8 mouse cellular contexts compared by ENCODE assay signal in genomic region chr3:101601687-101602086, GRCm38 (mm10). TPM values are rescaled to one million over a fixed set of nuclear protein-coding genes. Genes with fewer than 3 reads are reported as not detected.
DNase-seq lines count a peak whose midpoint lies in the region; ATAC-seq and TF ChIP-seq lines count a peak whose summit lies in the region.

No protein-coding gene starts in this region.

- H3K4me2 ChIP-seq in lung, embryonic 16.5 days (ENCODE audit: low read depth, low read length), result peak overlapping the region; percentile 17; the same call in 1 of the 2 replicates
- peak overlapping the region; percentile 63 for H3K4me2 ChIP-seq in hindbrain, embryonic 12.5 days (replicated peaks)
- H3K4me2 ChIP-seq in limb, embryonic 15.5 days, result peak overlapping the region; percentile 8; the same call in 1 of the 2 replicates
- H3K4me2 ChIP-seq in stomach, postnatal 0 days (replicated peaks; ENCODE audit: low read depth), result peak overlapping the region; percentile 92

- H3K27ac ChIP-seq in lung, embryonic 16.5 days (ENCODE audit: low read length), result no peak overlapping the region; the same call in 1 of the 2 replicates
- no peak overlapping the region for H3K27ac ChIP-seq in hindbrain, embryonic 12.5 days
- H3K27ac ChIP-seq in limb, embryonic 15.5 days, result no peak overlapping the region
- peak overlapping the region; percentile 61 for H3K27ac ChIP-seq in stomach, postnatal 0 days (replicated peaks)

- H3K36me3 ChIP-seq in lung, embryonic 16.5 days (ENCODE audit: control insufficient read depth, insufficient read depth, low read length), result no peaks in the 10 kb centered on the region
- H3K36me3 ChIP-seq in hindbrain, embryonic 12.5 days, result no peaks in the 10 kb centered on the region
- no peaks in the 10 kb centered on the region for H3K36me3 ChIP-seq in limb, embryonic 15.5 days
- no peaks in the 10 kb centered on the region for H3K36me3 ChIP-seq in stomach, postnatal 0 days (ENCODE audit: control insufficient read depth, insufficient read depth, low read length)

- TF ChIP-seq CTCF in stomach, postnatal 0 days (IDR thresholded peaks at IDR 0.05; ENCODE audit: low read depth), result peak; percentile 25; the same call in 1 of the 2 replicates

- TF ChIP-seq EP300 in stomach, postnatal 0 days (optimal IDR thresholded peaks at IDR 0.05), result no peak

- no peak for ATAC-seq in lung, embryonic 16.5 days (ENCODE audit: low read depth)
- ATAC-seq in hindbrain, embryonic 12.5 days (ENCODE audit: low FRiP score), result no peak
- no peak for ATAC-seq in limb, embryonic 15.5 days (ENCODE audit: insufficient number of reproducible peaks, low FRiP score, low TSS enrichment, low read depth)
- ATAC-seq in stomach, postnatal 0 days (ENCODE audit: low FRiP score, low TSS enrichment), result no peak
- no peak for ATAC-seq in CD4-positive, CD25-positive, alpha-beta regulatory T cell, adult 4 months

- H3K9me3 ChIP-seq in lung, embryonic 16.5 days (ENCODE audit: control insufficient read depth, low read length), result no peaks in the 10 kb centered on the region
- H3K9me3 ChIP-seq in hindbrain, embryonic 12.5 days (replicated peaks), result no peaks in the 10 kb centered on the region
- no peaks in the 10 kb centered on the region for H3K9me3 ChIP-seq in limb, embryonic 15.5 days
- no peaks in the 10 kb centered on the region for H3K9me3 ChIP-seq in stomach, postnatal 0 days (ENCODE audit: control insufficient read depth, low read length)

- DNase-seq in lung, postnatal 25 days (ENCODE audit: low spot score), result no peak
- peak; percentile 30 for DNase-seq in stomach, postnatal 0 days (ENCODE audit: low spot score)
- DNase-seq in thymus, adult 18-20 months, result no peak
- no peak for DNase-seq in thymus, postnatal 0 days (ENCODE audit: low spot score)

- no peak overlapping the region for H3K9ac ChIP-seq in lung, embryonic 16.5 days (ENCODE audit: low read length)
- no peak overlapping the region for H3K9ac ChIP-seq in hindbrain, embryonic 12.5 days
- no peak overlapping the region for H3K9ac ChIP-seq in limb, embryonic 15.5 days
- H3K9ac ChIP-seq in stomach, postnatal 0 days (ENCODE audit: low read length), result peak overlapping the region; percentile 19; the same call in 1 of the 2 replicates

- no peak overlapping the region for H3K4me3 ChIP-seq in lung, embryonic 16.5 days (ENCODE audit: low read length)
- H3K4me3 ChIP-seq in hindbrain, embryonic 12.5 days, result no peak overlapping the region
- no peak overlapping the region for H3K4me3 ChIP-seq in limb, embryonic 15.5 days
- H3K4me3 ChIP-seq in stomach, postnatal 0 days (ENCODE audit: low read depth, low read length), result 0 out of 2 replicates have a peak overlapping the region, but pooled peaks have one; percentile 3

- peaks cover 63% of the 10 kb centered on the region for H3K4me1 ChIP-seq in lung, embryonic 16.5 days (replicated peaks; ENCODE audit: control insufficient read depth, insufficient read depth, low read length)
- H3K4me1 ChIP-seq in hindbrain, embryonic 12.5 days, result peaks cover 67% of the 10 kb centered on the region
- H3K4me1 ChIP-seq in limb, embryonic 15.5 days, result peaks cover 60% of the 10 kb centered on the region
- peaks cover 13% of the 10 kb centered on the region; the same call in 1 of the 2 replicates for H3K4me1 ChIP-seq in stomach, postnatal 0 days (replicated peaks; ENCODE audit: control insufficient read depth, insufficient read depth)

- H3K27me3 ChIP-seq in lung, embryonic 16.5 days (ENCODE audit: control insufficient read depth, insufficient read depth, low read depth, low read length), result no peaks in the 10 kb centered on the region
- H3K27me3 ChIP-seq in hindbrain, embryonic 12.5 days, result no peaks in the 10 kb centered on the region
- H3K27me3 ChIP-seq in limb, embryonic 15.5 days, result no peaks in the 10 kb centered on the region
- no peaks in the 10 kb centered on the region for H3K27me3 ChIP-seq in stomach, postnatal 0 days (ENCODE audit: control insufficient read depth, insufficient read depth, low read length)

- 43% methylated on average over 4 of the region's 4 CpGs for WGBS in lung, embryonic 16.5 days
- 49% methylated on average over 4 of the region's 4 CpGs for WGBS in hindbrain, embryonic 12.5 days
- 51% methylated on average over 4 of the region's 4 CpGs for WGBS in limb, embryonic 15.5 days
- WGBS in stomach, postnatal 0 days, result 39% methylated on average over 4 of the region's 4 CpGs

RNA-seq across cellular contexts. Expression of gene Atp1a1, which starts 2.8 kb away (rescaled TPM):
- polyA plus RNA-seq in lung, embryonic 16.5 days (2015; fragmentation: Nextera tagmentation; extraction: Ambion mirVana), result 115 and 118 TPM in 2 replicates
- polyA plus RNA-seq in hindbrain, embryonic 12.5 days (2016; fragmentation: Nextera tagmentation; extraction: Ambion mirVana), result 62.9 and 63.0 TPM in 2 replicates
- 63.5 and 78.0 TPM in 2 replicates for polyA plus RNA-seq in limb, embryonic 15.5 days (2015; fragmentation: Nextera tagmentation; extraction: Ambion mirVana)
- 132 and 138 TPM in 2 replicates for polyA plus RNA-seq in stomach, postnatal 0 days (2015; fragmentation: Nextera tagmentation; extraction: Ambion mirVana)
- polyA plus RNA-seq in thymus, postnatal 0 days (2015; fragmentation: Nextera tagmentation; extraction: Ambion mirVana), result 106 and 112 TPM in 2 replicates
- polyA plus RNA-seq in CD4-positive, CD25-positive, alpha-beta regulatory T cell, adult 4 months (2017; shearing (Covaris generic)), result 1 to 10 TPM; 8.7 to 9.2 TPM

Comparison
In these comparisons a context has a peak if more than half of its experiments do, and no peak if none do; other contexts are left out.
1. H3K4me2 ChIP-seq: peak in every context shown above with its lines; median percentile 92 in stomach, postnatal 0 days; 63 in hindbrain, embryonic 12.5 days; 17 in lung, embryonic 16.5 days; 8 in limb, embryonic 15.5 days.